Mouse (Mus musculus): ENCODE results near the gene Pex5.

The Pex5 gene

GRCm38 (mm10) chr6:124373584-124374206 is 41.2 kb downstream of the Pex5 start:
- DNase-seq (ENCODE audit: extremely low spot score, low read depth, low spot score): no peak

GRCm38 (mm10) chr6:124364328-124364727 is 50.5 kb downstream of the Pex5 start:
- DNase-seq (ENCODE audit: extremely low spot score, low read depth, low spot score): no peak

GRCm38 (mm10) chr6:124360549-124360948 is 54.3 kb downstream of the Pex5 start:
- DNase-seq (ENCODE audit: extremely low spot score, low read depth, low spot score): no peak

GRCm38 (mm10) chr6:124358953-124359352 is 55.9 kb downstream of the Pex5 start:
- DNase-seq (ENCODE audit: extremely low spot score, low read depth, low spot score): no peak

- DNase-seq (ENCODE audit: extremely low spot score, low read depth, low spot score): no peak
These were observed 61.6 kb downstream of the Pex5 start for GRCm38 (mm10) chr6:124353246-124353645.

Measured in hindlimb bud, embryonic 11.5 days (tissue).